Comparison of ENCODE assay signal across 16 mouse cellular contexts in the genomic region with DNA sequence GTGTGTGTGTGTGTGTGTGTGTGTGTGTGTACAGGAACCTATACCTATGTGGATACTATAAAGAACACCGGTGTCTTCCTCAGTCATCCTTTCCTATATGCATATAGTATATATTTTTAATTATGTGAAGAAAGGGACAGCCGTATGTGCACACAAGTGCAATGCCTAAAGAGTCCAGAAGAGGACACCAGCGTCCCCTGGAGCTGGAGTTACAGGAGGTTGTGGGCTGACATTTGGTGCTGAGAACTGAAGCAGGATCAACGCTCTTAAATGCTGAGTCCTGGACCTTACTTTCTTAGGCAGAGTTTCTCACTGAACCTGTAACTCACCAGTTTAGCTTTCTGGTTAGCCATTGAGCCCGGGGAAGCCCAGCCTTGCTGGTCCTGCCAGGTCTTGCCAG.
DNase-seq lines count a peak whose midpoint lies in the region; ATAC-seq and TF ChIP-seq lines count a peak whose summit lies in the region.
"Had no signal": no experiment of that assay in that cellular context is flagged by ENCODE, and none has a peak within 500 bp of the region (broad histone marks: within the 10 kb centered on the region; RNA-seq: fewer than 3 reads in every experiment).

No protein-coding gene starts in this region.

- no peaks in the 10 kb centered on the region for H3K79me2 ChIP-seq in heart, adult 2 months (replicated peaks; ENCODE audit: control insufficient read depth, insufficient read depth, low read length)
- no peaks in the 10 kb centered on the region for H3K79me2 ChIP-seq in MEL (ENCODE audit: control insufficient read depth, insufficient read depth, low read length, poor library complexity)

- TF ChIP-seq EP300 in heart, adult 2 months (IDR thresholded peaks at IDR 0.05; ENCODE audit: insufficient read depth, low read depth, low read length) = no peak
- TF ChIP-seq EP300 in ES-Bruce4 (IDR thresholded peaks at IDR 0.05; ENCODE audit: insufficient read depth, low read depth, low read length) (no peak), MEL (IDR thresholded peaks at IDR 0.05; ENCODE audit: low read depth in 1 of 2, low read length in 2 of 2) (no peak)

- TF ChIP-seq POLR2A in heart, adult 2 months (IDR thresholded peaks at IDR 0.05; ENCODE audit: insufficient read depth, low read depth, low read length) = no peak
- no peak for TF ChIP-seq POLR2A in ES-Bruce4 (IDR thresholded peaks at IDR 0.05; ENCODE audit: insufficient read depth, low read length)
- no peak for TF ChIP-seq POLR2A in MEL (IDR thresholded peaks at IDR 0.05; ENCODE audit: control insufficient read depth in 1 of 2, insufficient read depth in 1 of 2, low read depth in 1 of 2, low read length in 2 of 2, poor library complexity in 1 of 2)

- ATAC-seq in limb, embryonic 15.5 days (ENCODE audit: insufficient number of reproducible peaks, low FRiP score, low TSS enrichment, low read depth) = no peak
- ATAC-seq in megakaryocyte-erythroid progenitor cell, adult 5-6 weeks (replicated peaks; ENCODE audit: low FRiP score, low TSS enrichment, poor library complexity, severe bottlenecking) = no peak
- ATAC-seq: inflammation-experienced regulatory T-cells, adult 6 months had no signal

- no peak overlapping the region for H3K9ac ChIP-seq in heart, adult 2 months (ENCODE audit: low read depth, low read length)
- H3K9ac ChIP-seq in limb, embryonic 15.5 days = no peak overlapping the region
- no peak overlapping the region for H3K9ac ChIP-seq in ES-Bruce4 (ENCODE audit: low read depth, poor library complexity, severe bottlenecking)
- no peak overlapping the region for H3K9ac ChIP-seq in MEL (ENCODE audit: control insufficient read depth, low read depth, low read length, poor library complexity, severe bottlenecking)
- H3K9ac ChIP-seq: embryonic facial prominence, embryonic 13.5 days; forebrain, embryonic 12.5 days; hindbrain, embryonic 14.5 days; limb, embryonic 12.5 days; liver, embryonic 15.5 days had no signal

- WGBS in heart, adult 2 months = 94% methylated on average over 5 of the region's 5 CpGs
- WGBS in limb, embryonic 15.5 days = 98% methylated on average over 5 of the region's 5 CpGs
- WGBS in limb, embryonic 10.5 days = 92% methylated on average over 5 of the region's 5 CpGs

- peak; percentile 4 for TF ChIP-seq RAD21 in MEL (IDR thresholded peaks at IDR 0.05; ENCODE audit: low read depth, low read length)

- H3K27me3 ChIP-seq in heart, adult 2 months (ENCODE audit: control insufficient read depth, insufficient read depth, low read length) = no peaks in the 10 kb centered on the region
- H3K27me3 ChIP-seq in limb, embryonic 15.5 days = no peaks in the 10 kb centered on the region
- H3K27me3 ChIP-seq in limb, embryonic 10.5 days (ENCODE audit: low read depth, poor library complexity, severe bottlenecking) = no peaks in the 10 kb centered on the region
- H3K27me3 ChIP-seq in ES-Bruce4 (ENCODE audit: control insufficient read depth, insufficient read depth, low read length, poor library complexity, severe bottlenecking) (no peaks in the 10 kb centered on the region), MEL (ENCODE audit: control insufficient read depth in 1 of 2, insufficient read depth in 2 of 2, low read length in 2 of 2) (no peaks in the 10 kb centered on the region)
- H3K27me3 ChIP-seq: embryonic facial prominence, embryonic 13.5 days; forebrain, embryonic 12.5 days; limb, embryonic 12.5 days had no signal

- H3K36me3 ChIP-seq in heart, adult 2 months (ENCODE audit: control insufficient read depth, insufficient read depth, low read length) = no peaks in the 10 kb centered on the region
- H3K36me3 ChIP-seq in limb, embryonic 15.5 days = no peaks in the 10 kb centered on the region
- H3K36me3 ChIP-seq in limb, embryonic 10.5 days = no peaks in the 10 kb centered on the region
- H3K36me3 ChIP-seq in ES-Bruce4 (ENCODE audit: control insufficient read depth, insufficient read depth, low read length, poor library complexity, severe bottlenecking) = no peaks in the 10 kb centered on the region
- H3K36me3 ChIP-seq in MEL (ENCODE audit: control insufficient read depth in 1 of 2, insufficient read depth in 2 of 2, low read length in 2 of 2) = no peaks in the 10 kb centered on the region
- H3K36me3 ChIP-seq: embryonic facial prominence, embryonic 13.5 days; forebrain, embryonic 12.5 days; limb, embryonic 12.5 days; liver, embryonic 15.5 days had no signal

- H3K4me3 ChIP-seq in heart, adult 2 months = no peak overlapping the region
- H3K4me3 ChIP-seq in limb, embryonic 15.5 days = no peak overlapping the region
- no peak overlapping the region for H3K4me3 ChIP-seq in limb, embryonic 10.5 days
- H3K4me3 ChIP-seq in ES-Bruce4 (ENCODE audit: low read depth, low read length) (no peak overlapping the region), MEL (ENCODE audit: control insufficient read depth in 1 of 2, insufficient read depth in 1 of 2, low read depth in 2 of 2, low read length in 2 of 2) (no peak overlapping the region)
- H3K4me3 ChIP-seq: embryonic facial prominence, embryonic 13.5 days; erythroblast, embryonic 14.5 days; forebrain, embryonic 12.5 days; limb, embryonic 12.5 days; liver, embryonic 15.5 days had no signal

- no peak overlapping the region; the same call in 1 of the 2 replicates for H3K27ac ChIP-seq in heart, adult 2 months
- H3K27ac ChIP-seq in limb, embryonic 15.5 days = peak overlapping the region; percentile 85; the same call in 1 of the 2 replicates
- H3K27ac ChIP-seq in limb, embryonic 10.5 days = no peak overlapping the region
- no peak overlapping the region for H3K27ac ChIP-seq in ES-Bruce4 (ENCODE audit: insufficient read depth, low read length)
- H3K27ac ChIP-seq in MEL (ENCODE audit: control insufficient read depth, low read depth, low read length) = no peak overlapping the region
- H3K27ac ChIP-seq: embryonic facial prominence, embryonic 13.5 days; forebrain, embryonic 12.5 days; hindbrain, embryonic 14.5 days; limb, embryonic 12.5 days; liver, embryonic 15.5 days had no signal

- H3K4me2 ChIP-seq in limb, embryonic 15.5 days = no peak overlapping the region
- H3K4me2 ChIP-seq: embryonic facial prominence, embryonic 13.5 days; forebrain, embryonic 12.5 days; hindbrain, embryonic 14.5 days; limb, embryonic 12.5 days; liver, embryonic 15.5 days had no signal

- H3K4me1 ChIP-seq in heart, adult 2 months (ENCODE audit: control insufficient read depth, insufficient read depth, low read length) = peaks cover 8% of the 10 kb centered on the region
- peaks cover 29% of the 10 kb centered on the region for H3K4me1 ChIP-seq in limb, embryonic 15.5 days
- H3K4me1 ChIP-seq in limb, embryonic 10.5 days = peaks cover 10% of the 10 kb centered on the region; the same call in 1 of the 2 replicates
- H3K4me1 ChIP-seq in ES-Bruce4 (ENCODE audit: control insufficient read depth, insufficient read depth, low read length) (no peaks in the 10 kb centered on the region), MEL (ENCODE audit: control insufficient read depth in 1 of 2, insufficient read depth in 2 of 2, low read length in 2 of 2) (no peaks in the 10 kb centered on the region)

- no peaks in the 10 kb centered on the region for H3K9me3 ChIP-seq in limb, embryonic 15.5 days
- no peaks in the 10 kb centered on the region; the same call in 1 of the 2 replicates for H3K9me3 ChIP-seq in limb, embryonic 10.5 days (replicated peaks)
- H3K9me3 ChIP-seq in ES-Bruce4 (replicated peaks; ENCODE audit: control insufficient read depth, insufficient read depth, low read length, poor library complexity, severe bottlenecking) (peaks cover 4% of the 10 kb centered on the region; the same call in 1 of the 2 replicates), MEL (replicated peaks; ENCODE audit: insufficient read depth, low read length) (no peaks in the 10 kb centered on the region)
- H3K9me3 ChIP-seq: forebrain, embryonic 12.5 days; liver, embryonic 15.5 days had no signal

- no peak for DNase-seq in heart, adult 2 months
- no peak for DNase-seq in heart, postnatal 36 days
- no peak for DNase-seq in limb, embryonic 10.5 days (ENCODE audit: low spot score)
- DNase-seq in MEL (ENCODE audit: low read depth, low spot score) = no peak
- DNase-seq in embryo, embryonic 9.5 days (ENCODE audit: extremely low spot score) = no peak
- DNase-seq: layer of hippocampus, postnatal 36 days had no signal

- intact Hi-C loops in heart, adult 2 months (cut with DNase I) = loop anchor here (5.0 kb wide), 1 partner anchor 35 kb away; no protein-coding TSS in a partner anchor
- intact Hi-C loops in heart, postnatal 36 days (cut with DNase I) = loop anchor here (2.0 kb wide), 1 partner anchor 36 kb away; no protein-coding TSS in a partner anchor

- TF ChIP-seq CTCF in heart, adult 2 months (IDR thresholded peaks at IDR 0.05) = 0 out of 2 replicates have a peak, but pooled peaks have one; percentile 3
- TF ChIP-seq CTCF in ES-Bruce4 (IDR thresholded peaks at IDR 0.05; ENCODE audit: low read depth, low read length) (peak; percentile 24), MEL (IDR thresholded peaks at IDR 0.05 in 2 of 3, conservative IDR thresholded peaks at IDR 0.05 in 1 of 3; ENCODE audit: control insufficient read depth in 1 of 3, insufficient read depth in 1 of 3, low read depth in 2 of 3, low read length in 3 of 3, poor library complexity in 1 of 3, severe bottlenecking in 1 of 3) (peak in 1 of 3 experiments; percentile 9; a peak in 2 of 6 replicates)

TF ChIP-seq in MEL, 35 proteins besides CTCF, POLR2A, EP300 and RAD21:
- no peak for TF ChIP-seq HCFC1 (IDR thresholded peaks at IDR 0.05; ENCODE audit: low read depth, low read length)
- TF ChIP-seq SMC3 (IDR thresholded peaks at IDR 0.05; ENCODE audit: low read depth, low read length) = peak; percentile 14; the same call in 1 of the 2 replicates
TF ChIP-seq in MEL: peak in this region for 1.
